Mouse (Mus musculus) G1E (cell line): ENCODE measurements around the gene Ppp1r15b. TPM values are rescaled to one million over a fixed set of nuclear protein-coding genes. Genes with fewer than 3 reads are reported as not detected.
A peak's percentile ranks its signal among the peaks of the same experiment; 100 is the strongest.

ENCODE experiments used
- ATAC-seq: 2 replicates; pipeline ENCODE4 v1.8.0; 2016; ENCODE audit warnings: mild to moderate bottlenecking; ENCODE audit not compliant: insufficient number of reproducible peaks, poor library complexity, low FRiP score, severe bottlenecking; ENCODE audit errors: extremely low read depth
- DNase-seq: peaks from one replicate; pipeline ENCODE4 v3.0.0; 2012; ENCODE audit warnings: low spot score
- H3K27me3 ChIP-seq: 2 replicates; pipeline ENCODE4 v1.6.1; 2012; ENCODE audit warnings: mild to moderate bottlenecking, low read length, inconsistent platforms; ENCODE audit not compliant: insufficient read depth
- H3K36me3 ChIP-seq: replicated peaks from 2 replicates; pipeline ENCODE3; 2012; ENCODE audit warnings: mild to moderate bottlenecking, inconsistent platforms
- H3K4me1 ChIP-seq: 2 replicates; pipeline ENCODE4 v1.6.1; 2012; ENCODE audit warnings: low read depth, low read length, inconsistent platforms, mixed read lengths; ENCODE audit not compliant: insufficient read depth
- H3K4me3 ChIP-seq: 2 replicates; pipeline ENCODE4 v1.5.1; 2012; ENCODE audit warnings: low read depth, mild to moderate bottlenecking, inconsistent platforms, low read length, moderate library complexity, mixed read lengths
- H3K9me3 ChIP-seq: replicated peaks from 2 replicates; pipeline ENCODE4 v1.6.1; 2012; ENCODE audit warnings: inconsistent platforms
- CTCF ChIP-seq: IDR thresholded peaks from 2 replicates; pipeline ENCODE4 v1.5.1; 2012; ENCODE audit warnings: low read depth, low read length, inconsistent platforms, mixed read lengths
- GATA1 ChIP-seq: IDR thresholded peaks from 2 replicates; pipeline ENCODE4 v1.6.1; 2012; ENCODE audit warnings: borderline replicate concordance, low read length, inconsistent platforms, mixed read lengths
- GATA2 ChIP-seq: IDR thresholded peaks from 2 replicates; pipeline ENCODE4 v1.6.1; 2012; ENCODE audit warnings: low read depth, low read length, inconsistent platforms, borderline replicate concordance
- POLR2AphosphoS5 ChIP-seq: IDR thresholded peaks from 2 replicates; pipeline ENCODE4 v1.6.1; 2012; ENCODE audit warnings: low read depth, low read length, inconsistent platforms; ENCODE audit not compliant: insufficient replicate concordance
- TAL1 ChIP-seq: conservative IDR thresholded peaks from 2 replicates; pipeline ENCODE4 v1.6.1; 2012; ENCODE audit warnings: low read depth, low read length, inconsistent platforms, mixed read lengths
- polyA plus RNA-seq: library from polyadenylated mRNA; stranded (reverse); fragments of >175 nt; gene quantifications from 2 replicates; pipeline ENCODE4 v1.2.3, GENCODE M21; 2012
- total RNA-seq, 2 experiments: library from RNA; stranded (forward) in 1 of 2; stranded (reverse) in 1 of 2; fragments of 200-1000 nt in 1 of 2; fragments of >200 nt in 1 of 2; fragmentation: Nextera tagmentation in 1 of 2; gene quantifications; 2 replicates each; pipeline ENCODE4 v1.2.3; 2014 to 2017

Gene Ppp1r15b
- total and polyA plus RNA-seq, 3 experiments = 35.3 to 131 (median 100) TPM

DNA sequence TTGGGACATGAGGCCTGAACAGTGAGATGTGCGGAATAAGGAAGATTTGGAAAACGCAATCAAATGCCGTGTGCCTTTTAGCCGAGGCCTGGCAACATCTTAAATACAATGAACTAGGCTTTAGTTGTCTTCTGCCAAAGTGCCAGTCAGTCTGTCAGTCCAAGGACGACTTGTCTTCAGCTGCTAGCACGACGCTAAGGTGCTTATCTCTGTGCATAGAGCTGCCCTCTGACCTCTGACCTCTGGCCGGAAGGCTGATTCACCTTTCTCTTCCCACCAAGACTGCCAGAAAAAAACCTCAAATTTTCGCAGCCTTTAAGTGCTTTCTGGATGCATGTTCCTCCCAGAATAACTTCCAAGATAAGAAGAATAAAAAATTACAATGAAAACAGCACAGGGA is 3.6 kb upstream of the Ppp1r15b start:
- no peak for ATAC-seq
- no peaks in the 10 kb centered on the region; the same call in 1 of the 2 replicates for H3K9me3 ChIP-seq
- DNase-seq = no peak
- no peak for TF ChIP-seq GATA2
- no peak for TF ChIP-seq GATA1
- no peak for TF ChIP-seq CTCF
- TF ChIP-seq TAL1 = no peak
- TF ChIP-seq POLR2AphosphoS5 = no peak
- no peak overlapping the region for H3K4me3 ChIP-seq
- H3K4me1 ChIP-seq = peaks cover 32% of the 10 kb centered on the region
- H3K36me3 ChIP-seq = peaks cover 6% of the 10 kb centered on the region
- H3K27me3 ChIP-seq = no peaks in the 10 kb centered on the region

DNA sequence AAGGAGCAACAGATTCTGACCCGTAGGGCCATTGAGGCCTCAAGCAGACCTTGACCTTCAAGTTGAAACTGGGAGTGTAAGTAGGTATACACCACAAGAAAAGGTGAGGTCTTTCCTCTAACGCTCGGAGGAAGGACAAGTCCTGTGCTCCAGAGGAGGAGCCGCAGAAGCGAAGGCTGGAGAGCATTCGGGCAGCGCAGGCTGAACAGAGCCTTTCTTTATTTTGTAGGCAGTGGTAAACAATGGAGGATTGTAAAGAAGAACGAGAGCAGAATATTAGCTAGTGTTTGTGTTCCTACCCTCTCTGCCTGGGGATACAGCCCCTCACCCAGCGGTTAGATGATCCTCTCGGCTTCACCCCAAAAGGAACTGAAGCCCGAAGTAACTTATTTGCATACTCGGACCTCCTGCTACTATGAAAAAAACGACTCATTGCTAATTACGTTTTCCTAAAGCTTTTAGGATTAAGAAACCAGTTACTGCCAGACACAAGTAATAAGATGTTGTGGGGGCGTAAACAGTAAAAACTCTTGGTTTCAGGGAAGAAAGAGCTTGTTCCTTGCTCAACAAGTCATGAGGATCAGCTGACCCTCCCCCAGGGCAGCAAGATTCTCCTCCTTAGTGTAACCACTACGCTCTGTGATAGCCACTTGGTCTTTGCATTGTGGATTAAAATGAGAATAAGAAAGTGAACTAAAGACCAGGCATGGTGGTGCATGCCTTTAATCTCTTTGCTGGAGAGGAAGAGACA is 1.3 kb upstream of the Ppp1r15b start:
- H3K36me3 ChIP-seq = peaks cover 28% of the 10 kb centered on the region
- ATAC-seq (no peak), DNase-seq (no peak)
- H3K27me3 ChIP-seq = no peaks in the 10 kb centered on the region
- TF ChIP-seq GATA1 (no peak), POLR2AphosphoS5 (no peak), CTCF (no peak), GATA2 (no peak), TAL1 (no peak)
- H3K4me3 ChIP-seq = peak overlapping the region; percentile 48; the same call in 1 of the 2 replicates
- peaks cover 30% of the 10 kb centered on the region for H3K4me1 ChIP-seq
- H3K9me3 ChIP-seq = no peaks in the 10 kb centered on the region; the same call in 1 of the 2 replicates

DNA sequence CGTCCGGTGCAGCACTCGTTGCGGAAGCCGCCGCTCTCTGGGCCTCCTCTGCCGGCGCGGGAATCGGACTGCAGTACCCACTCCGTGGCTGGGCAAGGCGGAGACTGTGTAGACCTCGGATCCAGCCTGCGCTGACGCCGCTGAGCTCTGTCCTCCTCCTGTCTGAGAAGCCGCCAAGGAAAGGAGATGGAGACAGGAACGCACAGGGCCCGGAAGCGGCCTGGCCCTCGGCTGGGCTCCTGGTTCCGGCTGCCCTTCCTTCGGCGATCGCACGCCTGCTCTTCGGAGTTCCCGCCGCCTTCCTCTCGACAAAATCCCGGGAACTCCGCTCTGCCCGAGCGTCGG is 590 bp downstream of the Ppp1r15b start:
- TF ChIP-seq GATA1 (no peak), CTCF (no peak), TAL1 (no peak), GATA2 (no peak), POLR2AphosphoS5 (no peak)
- DNase-seq (no peak), ATAC-seq (no peak)
- Histone ChIP-seq H3K27me3 (no peaks in the 10 kb centered on the region), H3K4me3 (peak overlapping the region; percentile 78), H3K9me3 (no peaks in the 10 kb centered on the region), H3K36me3 (peaks cover 43% of the 10 kb centered on the region), H3K4me1 (peaks cover 38% of the 10 kb centered on the region)

DNA sequence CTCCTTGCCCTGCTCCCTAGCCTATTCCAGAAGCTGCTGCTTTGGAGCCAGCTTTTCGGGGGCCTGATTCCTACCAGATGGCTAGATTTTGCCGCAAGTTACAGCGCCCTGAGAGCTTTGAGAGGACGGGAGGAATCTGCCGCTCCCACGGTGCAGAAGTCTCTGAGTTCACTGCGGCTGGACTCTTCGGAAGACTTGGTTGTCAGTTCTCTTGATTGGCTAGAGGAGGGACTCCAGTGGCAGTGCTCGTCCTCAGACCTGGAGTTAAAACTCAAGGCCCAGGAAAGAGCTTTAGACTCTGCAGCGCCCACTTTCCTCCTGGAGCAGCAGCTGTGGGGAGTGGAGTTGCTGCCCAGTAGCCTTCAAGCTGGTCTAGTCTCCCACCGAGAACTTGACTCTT is 993 bp downstream of the Ppp1r15b start:
- Histone ChIP-seq H3K36me3 (peaks cover 47% of the 10 kb centered on the region), H3K9me3 (no peaks in the 10 kb centered on the region), H3K27me3 (no peaks in the 10 kb centered on the region), H3K4me1 (peaks cover 42% of the 10 kb centered on the region), H3K4me3 (peak overlapping the region; percentile 78)
- DNase-seq (no peak), ATAC-seq (no peak)
- TF ChIP-seq GATA2 (no peak), POLR2AphosphoS5 (no peak), TAL1 (no peak), GATA1 (no peak), CTCF (no peak)

DNA sequence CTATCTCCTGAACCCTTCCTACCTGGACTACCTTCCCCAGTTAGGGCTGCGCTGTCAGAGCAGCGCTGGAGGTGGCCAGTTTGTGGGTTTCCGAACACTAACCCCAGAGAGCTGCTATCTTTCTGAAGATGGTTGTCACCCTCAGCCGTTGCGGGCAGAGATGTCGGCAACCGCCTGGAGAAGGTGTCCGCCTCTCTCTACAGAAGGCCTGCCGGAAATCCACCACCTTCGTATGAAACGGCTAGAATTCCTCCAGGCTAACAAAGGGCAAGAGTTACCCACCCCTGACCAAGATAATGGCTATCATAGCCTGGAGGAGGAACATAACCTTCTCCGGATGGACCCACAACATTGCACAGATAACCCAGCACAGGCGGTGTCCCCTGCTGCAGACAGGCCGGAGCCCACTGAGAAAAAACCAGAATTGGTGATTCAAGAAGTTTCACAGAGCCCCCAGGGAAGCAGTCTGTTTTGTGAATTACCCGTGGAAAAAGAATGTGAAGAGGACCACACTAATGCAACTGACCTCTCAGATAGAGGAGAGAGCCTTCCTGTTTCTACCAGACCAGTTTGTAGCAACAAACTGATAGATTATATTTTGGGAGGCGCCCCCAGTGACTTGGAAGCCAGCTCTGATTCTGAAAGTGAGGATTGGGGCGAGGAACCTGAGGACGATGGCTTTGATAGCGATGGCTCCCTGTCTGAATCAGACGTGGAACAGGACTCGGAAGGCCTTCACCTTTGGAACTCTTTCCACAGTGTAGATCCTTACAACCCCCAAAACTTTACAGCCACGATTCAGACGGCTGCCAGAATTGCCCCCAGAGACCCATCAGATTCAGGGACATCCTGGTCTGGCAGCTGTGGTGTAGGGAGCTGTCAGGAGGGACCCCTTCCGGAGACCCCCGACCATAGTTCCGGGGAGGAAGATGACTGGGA is 1.7 kb downstream of the Ppp1r15b start:
- DNase-seq (no peak), ATAC-seq (no peak)
- Histone ChIP-seq H3K9me3 (no peaks in the 10 kb centered on the region), H3K27me3 (no peaks in the 10 kb centered on the region), H3K36me3 (peaks cover 54% of the 10 kb centered on the region), H3K4me1 (peaks cover 46% of the 10 kb centered on the region), H3K4me3 (peak overlapping the region; percentile 78)
- no peak for TF ChIP-seq GATA2
- no peak for TF ChIP-seq TAL1
- no peak for TF ChIP-seq POLR2AphosphoS5
- no peak for TF ChIP-seq CTCF
- TF ChIP-seq GATA1 = no peak

DNA sequence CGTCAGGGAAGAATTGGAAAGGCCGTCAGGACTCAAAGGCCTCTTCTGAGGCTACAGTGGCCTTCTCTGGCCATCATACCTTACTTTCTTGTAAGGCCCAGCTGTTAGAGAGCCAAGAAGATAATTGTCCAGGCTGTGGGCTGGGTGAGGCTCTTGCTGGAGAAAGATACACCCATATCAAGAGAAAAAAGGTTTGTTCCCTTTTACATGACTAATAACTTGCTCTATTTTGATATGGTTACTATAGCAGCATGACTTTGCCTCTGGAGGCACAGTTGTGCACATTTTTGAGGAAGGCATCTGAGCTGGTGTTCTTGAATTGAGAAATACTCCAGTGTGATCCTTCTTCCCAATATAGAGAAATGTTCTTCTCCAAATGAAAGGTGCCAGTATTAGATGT is 2.5 kb downstream of the Ppp1r15b start:
- DNase-seq (peak; percentile 40), ATAC-seq (no peak)
- H3K9me3 ChIP-seq = no peaks in the 10 kb centered on the region
- H3K4me3 ChIP-seq = peak overlapping the region; percentile 78
- H3K27me3 ChIP-seq = no peaks in the 10 kb centered on the region
- peaks cover 61% of the 10 kb centered on the region for H3K36me3 ChIP-seq
- H3K4me1 ChIP-seq = peaks cover 52% of the 10 kb centered on the region
- peak; percentile 35 for TF ChIP-seq TAL1
- TF ChIP-seq POLR2AphosphoS5 = no peak
- no peak for TF ChIP-seq GATA1
- TF ChIP-seq CTCF = no peak
